Mouse (Mus musculus) forebrain, embryonic 13.5 days (tissue): ENCODE results near the gene Prkce. TPM values are rescaled to one million over a fixed set of nuclear protein-coding genes. Genes with fewer than 3 reads are reported as not detected.

Source experiments
- ATAC-seq: fragments of 200-750 bp; cut with Nextera tagmentation; 2 replicates; pipeline ENCODE4 v1.8.0; 2017
- H3K27ac ChIP-seq: fragments of 300-500 bp; sonication (generic); 2 replicates; pipeline ENCODE4 v1.5.1; 2015; ENCODE audit warnings: inconsistent platforms, mild to moderate bottlenecking, moderate library complexity
- H3K27me3 ChIP-seq: fragments of 300-500 bp; sonication (generic); 2 replicates; pipeline ENCODE4 v1.6.1; 2015; ENCODE audit warnings: mild to moderate bottlenecking, inconsistent platforms
- H3K36me3 ChIP-seq: fragments of 300-500 bp; sonication (generic); 2 replicates; pipeline ENCODE4 v1.6.1; 2015; ENCODE audit warnings: mild to moderate bottlenecking, inconsistent platforms; ENCODE audit not compliant: poor library complexity, severe bottlenecking
- H3K4me1 ChIP-seq: fragments of 300-500 bp; sonication (generic); 2 replicates; pipeline ENCODE4 v1.6.1; 2015; ENCODE audit warnings: inconsistent platforms
- H3K4me2 ChIP-seq: fragments of 300-500 bp; sonication (generic); 2 replicates; pipeline ENCODE4 v1.6.1; 2015; ENCODE audit warnings: inconsistent platforms, mild to moderate bottlenecking, moderate library complexity
- H3K4me3 ChIP-seq: fragments of 300-500 bp; sonication (generic); 2 replicates; pipeline ENCODE4 v1.5.1; 2015; ENCODE audit warnings: mild to moderate bottlenecking, inconsistent platforms
- H3K9ac ChIP-seq: fragments of 300-500 bp; sonication (generic); 2 replicates; pipeline ENCODE4 v1.6.1; 2015; ENCODE audit warnings: mild to moderate bottlenecking, inconsistent platforms
- H3K9me3 ChIP-seq: fragments of 300-500 bp; sonication (generic); replicated peaks from 2 replicates; pipeline ENCODE4 v1.6.1; 2016; ENCODE audit warnings: inconsistent platforms
- WGBS: fragments of 180-500 bp; shearing (Covaris S2); methylation state at CpG from one replicate; pipeline ENCODE4 v1.1.7; 2015; 5-methylcytosine and 5-hydroxymethylcytosine counted together
- polyA plus RNA-seq: library from polyadenylated mRNA; unstranded; fragments of >200 nt; fragmentation: Nextera tagmentation; extraction: Ambion mirVana; gene quantifications from 2 replicates; pipeline ENCODE4 v1.2.1, GENCODE M21; 2015

The Prkce gene
- polyA plus RNA-seq, 1 experiment from 2014 or later: 10.9 TPM

GRCm38 (mm10) chr17:86208821-86209186 is 41.2 kb downstream of the Prkce start:
- H3K9ac ChIP-seq: no peak overlapping the region
- WGBS: 92% methylated on average over 5 of the region's 5 CpGs
- H3K9me3 ChIP-seq: no peaks in the 10 kb centered on the region
- peaks cover 8% of the 10 kb centered on the region for H3K4me1 ChIP-seq
- no peaks in the 10 kb centered on the region for H3K27me3 ChIP-seq
- no peak overlapping the region for H3K27ac ChIP-seq
- H3K4me3 ChIP-seq: no peak overlapping the region
- no peak overlapping the region for H3K4me2 ChIP-seq
- H3K36me3 ChIP-seq: no peaks in the 10 kb centered on the region
- no peak for ATAC-seq

- Histone ChIP-seq H3K4me1 (no peaks in the 10 kb centered on the region), H3K4me2 (no peak overlapping the region), H3K36me3 (no peaks in the 10 kb centered on the region), H3K27me3 (no peaks in the 10 kb centered on the region), H3K4me3 (no peak overlapping the region), H3K9me3 (no peaks in the 10 kb centered on the region), H3K9ac (no peak overlapping the region), H3K27ac (no peak overlapping the region)
- WGBS: 88% methylated on average over 13 of the region's 13 CpGs
- ATAC-seq: no peak
Observed at GRCm38 (mm10) chr17:86209680-86210251, 42.2 kb downstream of the Prkce start.

GRCm38 (mm10) chr17:86212204-86212603 is 44.6 kb downstream of the Prkce start:
- Histone ChIP-seq H3K27ac (no peak overlapping the region), H3K9me3 (no peaks in the 10 kb centered on the region), H3K4me2 (no peak overlapping the region), H3K36me3 (no peaks in the 10 kb centered on the region), H3K4me1 (no peaks in the 10 kb centered on the region), H3K9ac (no peak overlapping the region), H3K27me3 (no peaks in the 10 kb centered on the region), H3K4me3 (no peak overlapping the region)
- ATAC-seq: no peak
- WGBS: 97% methylated on average over 3 of the region's 3 CpGs

GRCm38 (mm10) chr17:86214285-86214684 is 46.7 kb downstream of the Prkce start:
- Histone ChIP-seq H3K27me3 (no peaks in the 10 kb centered on the region), H3K27ac (0 out of 2 replicates have a peak overlapping the region, but pooled peaks have one; percentile 16), H3K4me2 (no peak overlapping the region), H3K4me3 (no peak overlapping the region), H3K4me1 (peaks cover 4% of the 10 kb centered on the region; the same call in 1 of the 2 replicates), H3K9me3 (no peaks in the 10 kb centered on the region), H3K9ac (no peak overlapping the region), H3K36me3 (no peaks in the 10 kb centered on the region)
- WGBS: 44% methylated on average over 9 of the region's 9 CpGs
- peak; percentile 21; the same call in 1 of the 2 replicates for ATAC-seq

- ATAC-seq: no peak
Observed at GRCm38 (mm10) chr17:86214741-86215140, 47.2 kb downstream of the Prkce start.

GRCm38 (mm10) chr17:86215771-86216170 is 48.2 kb downstream of the Prkce start:
- no peak overlapping the region for H3K27ac ChIP-seq
- 82% methylated on average over 7 of the region's 7 CpGs for WGBS

More at GRCm38 (mm10) chr17:86214741-86215140, 47.2 kb downstream of the Prkce start:
- H3K4me3 ChIP-seq: no peak overlapping the region
- 0 out of 2 replicates have a peak overlapping the region, but pooled peaks have one; percentile 16 for H3K27ac ChIP-seq
- H3K9me3 ChIP-seq: no peaks in the 10 kb centered on the region
- H3K4me2 ChIP-seq: no peak overlapping the region
- no peaks in the 10 kb centered on the region for H3K27me3 ChIP-seq
- H3K4me1 ChIP-seq: peaks cover 4% of the 10 kb centered on the region; the same call in 1 of the 2 replicates
- no peak overlapping the region for H3K9ac ChIP-seq
- WGBS: 82% methylated on average over 14 of the region's 14 CpGs
- H3K36me3 ChIP-seq: no peaks in the 10 kb centered on the region

GRCm38 (mm10) chr17:86217468-86217867 is 49.9 kb downstream of the Prkce start:
- ATAC-seq: no peak
- peaks cover 4% of the 10 kb centered on the region; the same call in 1 of the 2 replicates for H3K4me1 ChIP-seq
- 67% methylated on average over 5 of the region's 5 CpGs for WGBS
- H3K36me3 ChIP-seq: no peaks in the 10 kb centered on the region
- no peak overlapping the region for H3K4me3 ChIP-seq
- H3K27me3 ChIP-seq: no peaks in the 10 kb centered on the region
- no peak overlapping the region for H3K9ac ChIP-seq
- H3K27ac ChIP-seq: no peak overlapping the region
- no peaks in the 10 kb centered on the region for H3K9me3 ChIP-seq
- no peak overlapping the region for H3K4me2 ChIP-seq

More at GRCm38 (mm10) chr17:86215771-86216170, 48.2 kb downstream of the Prkce start:
- Histone ChIP-seq H3K4me1 (peaks cover 4% of the 10 kb centered on the region; the same call in 1 of the 2 replicates), H3K36me3 (no peaks in the 10 kb centered on the region), H3K4me3 (no peak overlapping the region), H3K27me3 (no peaks in the 10 kb centered on the region), H3K9me3 (no peaks in the 10 kb centered on the region), H3K4me2 (no peak overlapping the region), H3K9ac (no peak overlapping the region)
- no peak for ATAC-seq

GRCm38 (mm10) chr17:86218553-86218952 is 51.0 kb downstream of the Prkce start:
- ATAC-seq: no peak
- H3K27ac ChIP-seq: no peak overlapping the region
- H3K4me3 ChIP-seq: no peak overlapping the region
- WGBS: 90% methylated on average over 11 of the region's 11 CpGs
- H3K36me3 ChIP-seq: no peaks in the 10 kb centered on the region
- no peaks in the 10 kb centered on the region for H3K27me3 ChIP-seq
- peaks cover 4% of the 10 kb centered on the region; the same call in 1 of the 2 replicates for H3K4me1 ChIP-seq
- no peak overlapping the region for H3K4me2 ChIP-seq
- no peak overlapping the region for H3K9ac ChIP-seq
- no peaks in the 10 kb centered on the region for H3K9me3 ChIP-seq

GRCm38 (mm10) chr17:86225488-86226186 is 58.1 kb downstream of the Prkce start:
- ATAC-seq: no peak
- H3K9me3 ChIP-seq: no peaks in the 10 kb centered on the region
- no peaks in the 10 kb centered on the region for H3K27me3 ChIP-seq
- no peaks in the 10 kb centered on the region for H3K4me1 ChIP-seq
- WGBS: 76% methylated on average over 10 of the region's 10 CpGs
- H3K4me2 ChIP-seq: no peak overlapping the region
- no peak overlapping the region for H3K9ac ChIP-seq
- H3K27ac ChIP-seq: no peak overlapping the region
- no peak overlapping the region for H3K4me3 ChIP-seq
- no peaks in the 10 kb centered on the region for H3K36me3 ChIP-seq

GRCm38 (mm10) chr17:86226198-86226597 is 58.6 kb downstream of the Prkce start:
- Histone ChIP-seq H3K4me3 (no peak overlapping the region), H3K4me2 (no peak overlapping the region), H3K4me1 (no peaks in the 10 kb centered on the region), H3K36me3 (no peaks in the 10 kb centered on the region), H3K27me3 (no peaks in the 10 kb centered on the region), H3K9ac (no peak overlapping the region), H3K27ac (no peak overlapping the region), H3K9me3 (no peaks in the 10 kb centered on the region)
- no peak for ATAC-seq
- WGBS: 78% methylated on average over 8 of the region's 8 CpGs

GRCm38 (mm10) chr17:86226635-86227034 is 59.0 kb downstream of the Prkce start:
- Histone ChIP-seq H3K9ac (no peak overlapping the region), H3K4me1 (peaks cover 4% of the 10 kb centered on the region), H3K27ac (no peak overlapping the region), H3K9me3 (no peaks in the 10 kb centered on the region), H3K36me3 (no peaks in the 10 kb centered on the region), H3K27me3 (no peaks in the 10 kb centered on the region), H3K4me2 (no peak overlapping the region), H3K4me3 (no peak overlapping the region)
- ATAC-seq: no peak
- WGBS: 87% methylated on average over 7 of the region's 7 CpGs

GRCm38 (mm10) chr17:86227389-86227788 is 59.8 kb downstream of the Prkce start:
- Histone ChIP-seq H3K27ac (no peak overlapping the region), H3K9me3 (no peaks in the 10 kb centered on the region), H3K4me1 (peaks cover 10% of the 10 kb centered on the region), H3K27me3 (no peaks in the 10 kb centered on the region), H3K36me3 (no peaks in the 10 kb centered on the region), H3K9ac (no peak overlapping the region), H3K4me3 (no peak overlapping the region), H3K4me2 (no peak overlapping the region)
- WGBS: 76% methylated on average over 3 of the region's 3 CpGs
- no peak for ATAC-seq
